Mouse (Mus musculus) myocyte (in vitro differentiated cells): ENCODE measurements around the gene Tnni2.

ENCODE experiments used
- CEBPB ChIP-seq: IDR thresholded peaks from 2 replicates; pipeline ENCODE4 v1.6.1; 2011; ENCODE audit warnings: mild to moderate bottlenecking, moderate library complexity; ENCODE audit not compliant: poor library complexity, insufficient read depth, severe bottlenecking
- E2F4 ChIP-seq: IDR thresholded peaks from one replicate; pipeline ENCODE4 v1.6.1; 2011; ENCODE audit warnings: mild to moderate bottlenecking, control low read depth, moderate library complexity; ENCODE audit not compliant: insufficient read depth
- MAX ChIP-seq: IDR thresholded peaks from one replicate; pipeline ENCODE4 v1.6.1; 2011; ENCODE audit warnings: low read depth, mild to moderate bottlenecking, control low read depth
- MYOD1 ChIP-seq, 3 experiments: IDR thresholded peaks; one replicate each; pipeline ENCODE4 v1.6.1; 2011; ENCODE audit warnings: control low read depth in 2 of 3, low read depth in 2 of 3, mild to moderate bottlenecking in 2 of 3, moderate library complexity in 1 of 3; ENCODE audit not compliant: insufficient read length in 2 of 3, control insufficient read depth in 1 of 3
- MYOG ChIP-seq, 3 experiments: IDR thresholded peaks; one replicate each; pipeline ENCODE4 v1.6.1; 2011; ENCODE audit warnings: control low read depth in 2 of 3, low read depth in 2 of 3, mild to moderate bottlenecking in 2 of 3; ENCODE audit not compliant: insufficient read length in 2 of 3, control insufficient read depth in 1 of 3, insufficient read depth in 1 of 3
- POLR2A ChIP-seq: IDR thresholded peaks from one replicate; pipeline ENCODE4 v1.6.1; 2011; ENCODE audit warnings: low read depth, mild to moderate bottlenecking, control low read depth, moderate library complexity; ENCODE audit not compliant: insufficient read length
- POLR2AphosphoS2 ChIP-seq: IDR thresholded peaks from one replicate; pipeline ENCODE4 v1.6.1; 2011; ENCODE audit warnings: low read depth, control low read depth; ENCODE audit not compliant: insufficient read length
- REST ChIP-seq: IDR thresholded peaks from one replicate; pipeline ENCODE4 v1.6.1; 2011; ENCODE audit warnings: mild to moderate bottlenecking, control low read depth, moderate library complexity; ENCODE audit not compliant: insufficient read depth, insufficient read length
- SRF ChIP-seq: IDR thresholded peaks from one replicate; pipeline ENCODE4 v1.6.1; 2011; ENCODE audit warnings: low read depth; ENCODE audit not compliant: control insufficient read depth, insufficient read length
- TCF12 ChIP-seq: IDR thresholded peaks from one replicate; pipeline ENCODE4 v1.6.1; 2011; ENCODE audit warnings: mild to moderate bottlenecking, control low read depth; ENCODE audit not compliant: poor library complexity, insufficient read depth, severe bottlenecking
- USF1 ChIP-seq: IDR thresholded peaks from one replicate; pipeline ENCODE4 v1.6.1; 2011; ENCODE audit warnings: low read depth, mild to moderate bottlenecking, control low read depth, moderate library complexity

DNA sequence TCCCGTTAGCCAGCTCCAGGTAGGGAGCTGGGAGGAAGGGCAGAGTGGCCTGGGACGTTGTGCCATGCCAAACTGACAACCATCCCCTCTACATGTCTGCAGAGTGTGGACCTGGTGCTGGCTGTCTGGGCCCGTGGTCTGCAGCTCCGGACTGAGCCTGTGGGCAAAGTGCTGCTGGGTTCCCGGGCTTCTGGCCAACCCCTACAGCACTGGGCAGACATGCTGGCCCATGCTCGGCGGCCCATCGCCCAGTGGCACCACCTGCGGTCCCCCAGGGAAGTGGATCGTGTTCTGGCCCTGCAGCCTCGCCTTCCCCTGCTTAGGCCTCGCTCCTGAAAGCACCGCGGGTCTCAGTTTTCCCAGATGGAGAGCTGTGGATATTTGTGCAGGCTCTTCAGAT, 1.6 kb upstream of the Tnni2 start:
- TF ChIP-seq POLR2A (no peak), MYOD1 (IDR thresholded peaks at IDR 0.05; ENCODE audit: control insufficient read depth in 1 of 3, insufficient read length in 2 of 3, low read depth in 2 of 3) (peak in 1 of 3 experiments; percentile 21), E2F4 (no peak), MYOG (IDR thresholded peaks at IDR 0.05; ENCODE audit: control insufficient read depth in 1 of 3, insufficient read depth in 1 of 3, insufficient read length in 2 of 3, low read depth in 2 of 3) (peak in 1 of 3 experiments; percentile 16), MAX (no peak), CEBPB (no peak), POLR2AphosphoS2 (no peak), REST (no peak), TCF12 (no peak), SRF (no peak), USF1 (no peak)
